Mouse (Mus musculus) CH12.LX (cell line): ENCODE measurements around the gene 5430427O19Rik. TPM values are rescaled to one million over a fixed set of nuclear protein-coding genes. Genes with fewer than 3 reads are reported as not detected.
A peak's percentile ranks its signal among the peaks of the same experiment; 100 is the strongest.

Experiments used
- DNase-seq: peaks from one replicate; pipeline ENCODE4 v3.0.0-alpha.2; 2013; ENCODE audit errors: extremely low read depth
- H3K27ac ChIP-seq: 2 replicates; pipeline ENCODE4 v1.5.1; 2012; ENCODE audit warnings: low read depth, mild to moderate bottlenecking, control low read depth, moderate library complexity; ENCODE audit not compliant: insufficient read depth
- H3K27me3 ChIP-seq: replicated peaks from 2 replicates; pipeline ENCODE3; 2012; ENCODE audit warnings: inconsistent platforms
- H3K36me3 ChIP-seq, 2 experiments: replicated peaks in 1 of 2; 2 replicates each; pipeline versions ENCODE3 to v1.6.1; 2012; ENCODE audit warnings: inconsistent platforms in 1 of 2, low read length in 1 of 2, mild to moderate bottlenecking in 1 of 2, mixed read lengths in 1 of 2, moderate library complexity in 1 of 2; ENCODE audit not compliant: control insufficient read depth in 1 of 2, insufficient read depth in 1 of 2
- H3K4me1 ChIP-seq, 2 experiments: 2 replicates each; pipeline ENCODE4 v1.6.1; 2012; ENCODE audit warnings: inconsistent platforms in 1 of 2, moderate library complexity in 1 of 2; ENCODE audit not compliant: insufficient read depth in 2 of 2, control insufficient read depth in 1 of 2
- H3K4me2 ChIP-seq: 2 replicates; pipeline ENCODE4 v1.6.1; 2012; ENCODE audit warnings: low read depth, mild to moderate bottlenecking, control low read depth; ENCODE audit not compliant: poor library complexity, insufficient read depth, severe bottlenecking
- H3K4me3 ChIP-seq, 3 experiments: fragments of 150-350 bp in 1 of 3; sonication (generic) in 1 of 3; replicated peaks in 1 of 3; 2 replicates each; pipeline versions ENCODE3 to v1.5.1; 2011 to 2012; ENCODE audit warnings: low read depth in 2 of 3, low read length in 2 of 3, mild to moderate bottlenecking in 2 of 3, moderate library complexity in 2 of 3, control low read depth in 1 of 3, improper control_type of control experiment in 1 of 3, inconsistent platforms in 1 of 3, mixed read lengths in 1 of 3; ENCODE audit not compliant: poor library complexity in 1 of 3
- H3K79me2 ChIP-seq: replicated peaks from 2 replicates; pipeline ENCODE4 v1.6.1; 2012; ENCODE audit warnings: mild to moderate bottlenecking, moderate library complexity; ENCODE audit not compliant: control insufficient read depth, poor library complexity, insufficient read depth, severe bottlenecking; ENCODE audit errors: extremely low read depth
- H3K9ac ChIP-seq: 2 replicates; pipeline ENCODE4 v1.6.1; 2012; ENCODE audit warnings: low read depth, mild to moderate bottlenecking, control low read depth, moderate library complexity; ENCODE audit not compliant: insufficient read depth
- H3K9me3 ChIP-seq: replicated peaks from 2 replicates; pipeline ENCODE3; 2012; ENCODE audit warnings: low read length, inconsistent platforms, mixed read lengths
- CHD1 ChIP-seq: IDR thresholded peaks from 2 replicates; pipeline ENCODE4 v1.6.1; 2012; ENCODE audit warnings: low read depth, low read length, improper control_type of control experiment, inconsistent platforms
- CTCF ChIP-seq, 2 experiments: IDR thresholded peaks in 1 of 2; conservative IDR thresholded peaks in 1 of 2; 2 replicates each; pipeline ENCODE4 v1.5.1; 2011 to 2012; ENCODE audit warnings: low read depth in 2 of 2, low read length in 2 of 2, improper control_type of control experiment in 1 of 2, inconsistent platforms in 1 of 2, mild to moderate bottlenecking in 1 of 2, moderate library complexity in 1 of 2
- ELF1 ChIP-seq: IDR thresholded peaks from 2 replicates; pipeline ENCODE4 v1.6.1; 2014; ENCODE audit warnings: low read depth, mild to moderate bottlenecking, inconsistent platforms, low read length, improper control_type of control experiment
- EP300 ChIP-seq: IDR thresholded peaks from 2 replicates; pipeline ENCODE4 v1.6.1; 2011; ENCODE audit warnings: low read length, improper control_type of control experiment
- ETS1 ChIP-seq: conservative IDR thresholded peaks from 2 replicates; pipeline ENCODE4 v1.6.1; 2012; ENCODE audit warnings: low read depth, mild to moderate bottlenecking, inconsistent platforms, low read length, improper control_type of control experiment, moderate library complexity
- HCFC1 ChIP-seq: IDR thresholded peaks from 2 replicates; pipeline ENCODE4 v1.6.1; 2012; ENCODE audit warnings: low read depth, mild to moderate bottlenecking, inconsistent platforms, low read length, improper control_type of control experiment
- IRF4 ChIP-seq: IDR thresholded peaks from 2 replicates; pipeline ENCODE4 v1.6.1; 2014; ENCODE audit warnings: low read depth, mild to moderate bottlenecking, inconsistent platforms, low read length, improper control_type of control experiment
- KAT2A ChIP-seq: IDR thresholded peaks from 2 replicates; pipeline ENCODE4 v1.6.1; 2012; ENCODE audit warnings: low read length, improper control_type of control experiment, inconsistent platforms; ENCODE audit not compliant: insufficient replicate concordance
- MAZ ChIP-seq: IDR thresholded peaks from 2 replicates; pipeline ENCODE4 v1.6.1; 2012; ENCODE audit warnings: low read depth, mild to moderate bottlenecking, inconsistent platforms, low read length, improper control_type of control experiment, moderate library complexity
- MEF2A ChIP-seq: IDR thresholded peaks from 2 replicates; pipeline ENCODE4 v1.6.1; 2014; ENCODE audit warnings: low read depth, mild to moderate bottlenecking, inconsistent platforms, low read length, improper control_type of control experiment, borderline replicate concordance
- MXI1 ChIP-seq: IDR thresholded peaks from 2 replicates; pipeline ENCODE4 v1.6.1; 2011; ENCODE audit warnings: mild to moderate bottlenecking, low read depth, low read length, improper control_type of control experiment
- MYC ChIP-seq: IDR thresholded peaks from 2 replicates; pipeline ENCODE4 v1.6.1; 2011; ENCODE audit warnings: low read depth, mild to moderate bottlenecking, improper control_type of control experiment, low read length
- NELFE ChIP-seq: IDR thresholded peaks from 2 replicates; pipeline ENCODE4 v1.6.1; 2011; ENCODE audit warnings: low read depth, low read length, improper control_type of control experiment
- NRF1 ChIP-seq: IDR thresholded peaks from 2 replicates; pipeline ENCODE4 v1.6.1; 2014; ENCODE audit warnings: low read depth, mild to moderate bottlenecking, inconsistent platforms, low read length, improper control_type of control experiment, moderate library complexity
- PAX5 ChIP-seq: IDR thresholded peaks from 2 replicates; pipeline ENCODE4 v1.6.1; 2012; ENCODE audit warnings: low read length, inconsistent platforms, mixed read lengths
- POLR2A ChIP-seq: IDR thresholded peaks from 2 replicates; pipeline ENCODE4 v1.6.1; 2011; ENCODE audit warnings: low read depth, mild to moderate bottlenecking, improper control_type of control experiment, low read length
- RCOR1 ChIP-seq: conservative IDR thresholded peaks from 2 replicates; pipeline ENCODE4 v1.6.1; 2012; ENCODE audit warnings: low read depth, mild to moderate bottlenecking, inconsistent platforms, low read length, improper control_type of control experiment
- SIN3A ChIP-seq: IDR thresholded peaks from 2 replicates; pipeline ENCODE4 v1.6.1; 2012; ENCODE audit warnings: low read length, improper control_type of control experiment, inconsistent platforms
- TBP ChIP-seq: conservative IDR thresholded peaks from 2 replicates; pipeline ENCODE4 v1.6.1; 2011; ENCODE audit warnings: low read depth, low read length, improper control_type of control experiment
- UBTF ChIP-seq: IDR thresholded peaks from 2 replicates; pipeline ENCODE4 v1.6.1; 2012; ENCODE audit warnings: low read depth, mild to moderate bottlenecking, inconsistent platforms, low read length, improper control_type of control experiment, moderate library complexity
- USF2 ChIP-seq: conservative IDR thresholded peaks from 2 replicates; pipeline ENCODE4 v1.6.1; 2011; ENCODE audit warnings: low read depth, low read length, improper control_type of control experiment
- ZC3H11A ChIP-seq: IDR thresholded peaks from 2 replicates; pipeline ENCODE4 v1.6.1; 2012; ENCODE audit warnings: low read depth, mild to moderate bottlenecking, inconsistent platforms, low read length, improper control_type of control experiment
- ZKSCAN1 ChIP-seq: IDR thresholded peaks from 2 replicates; pipeline ENCODE4 v1.6.1; 2012; ENCODE audit warnings: low read depth, inconsistent platforms, low read length, improper control_type of control experiment, borderline replicate concordance
- ZNF384 ChIP-seq: IDR thresholded peaks from 2 replicates; pipeline ENCODE4 v1.6.1; 2012; ENCODE audit warnings: low read depth, low read length, improper control_type of control experiment, inconsistent platforms
- dilution Hi-C: fragments of 300-500 bp; cut with MboI; formaldehyde crosslinking; loops from 2 replicates; pipeline ENCODE4 v1.14.3; 2020; ENCODE audit warnings: low sequenced_read_pairs; ENCODE audit not compliant: extremely low pct_unique_long_range_greater_than_20kb, extremely low pct_ligation_motif_present
- in situ Hi-C: fragments of 300-500 bp; cut with MboI; formaldehyde crosslinking; loops from 3 replicates; pipeline ENCODE4 v1.14.3; 2019; ENCODE audit warnings: low sequenced_read_pairs, low pct_ligation_motif_present, low pct_unique_long_range_greater_than_20kb, mixed read lengths
- polyA plus RNA-seq: library from polyadenylated mRNA; unstranded; fragments of >175 nt; gene quantifications from 2 replicates; pipeline ENCODE4 v1.2.1, GENCODE M21; 2012; ENCODE audit warnings: low read depth; ENCODE audit not compliant: insufficient read length
- total RNA-seq, 2 experiments: library from RNA; depleted of rRNA; stranded (reverse); fragments of 300-350 nt in 1 of 2; fragments of >200 nt in 1 of 2; gene quantifications; 2 replicates each; pipeline ENCODE4 v1.2.3; 2012 to 2014

5430427O19Rik gene
- total and polyA plus RNA-seq, 3 experiments: 8.3 to 30.7 (median 14.1) TPM

DNA sequence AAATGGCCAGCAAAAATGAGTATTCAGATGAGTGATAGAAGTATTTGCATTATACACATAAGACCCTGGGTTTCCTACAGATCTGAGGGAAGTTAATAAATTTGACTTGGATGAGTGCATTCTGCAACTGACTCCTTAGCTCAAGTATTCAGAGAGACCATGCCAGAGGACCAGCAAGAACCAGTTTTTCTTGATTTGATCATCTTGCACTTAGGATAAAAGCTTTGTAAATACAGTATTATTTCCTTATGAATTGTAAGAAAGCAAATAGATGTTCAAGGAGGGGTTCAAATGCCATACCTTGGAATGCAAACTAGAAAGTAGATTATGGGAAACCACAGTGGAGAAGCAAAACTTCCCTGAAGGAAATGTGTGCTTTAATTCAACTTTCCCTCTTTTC, 13.0 kb upstream of the 5430427O19Rik start:
- Histone ChIP-seq H3K27ac (no peak overlapping the region), H3K4me1 (no peaks in the 10 kb centered on the region), H3K9me3 (peaks cover 2% of the 10 kb centered on the region), H3K36me3 (no peaks in the 10 kb centered on the region), H3K79me2 (no peaks in the 10 kb centered on the region), H3K9ac (no peak overlapping the region)
- DNase-seq: no peak
- dilution Hi-C loops: no loop called here
- no peak for TF ChIP-seq SIN3A
- TF ChIP-seq, all 38 proteins: peak for 0
- Histone ChIP-seq H3K4me3 (no peak overlapping the region), H3K4me2 (no peak overlapping the region), H3K27me3 (no peaks in the 10 kb centered on the region)
- in situ Hi-C loops: no loop called here

DNA sequence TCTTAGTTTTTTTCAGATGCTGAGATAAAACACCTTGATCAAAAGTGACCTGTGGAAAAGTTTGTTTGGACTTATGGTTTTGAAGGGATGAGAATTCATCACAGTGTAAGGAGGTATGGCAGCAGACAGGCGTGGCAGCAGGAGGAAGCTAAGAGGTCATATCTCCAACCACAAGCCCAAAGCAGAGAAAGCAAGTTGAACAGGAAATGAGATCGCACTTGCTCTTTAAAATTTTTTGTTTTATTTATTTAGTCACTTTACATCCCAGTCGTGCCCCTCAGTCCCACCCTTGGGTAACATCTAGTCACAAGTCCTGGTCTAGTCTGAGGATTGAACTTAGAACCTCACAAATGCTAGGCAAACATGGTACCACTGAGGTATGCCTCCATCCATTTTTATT, 2.1 kb upstream of the 5430427O19Rik start:
- H3K27ac ChIP-seq: no peak overlapping the region
- H3K4me1 ChIP-seq: peaks cover 7 to 27% of the 10 kb centered on the region in 2 experiments; a peak in 3 of 4 replicates
- DNase-seq: no peak
- no peak overlapping the region for H3K4me2 ChIP-seq
- H3K9me3 ChIP-seq: no peaks in the 10 kb centered on the region
- no peaks in the 10 kb centered on the region for H3K27me3 ChIP-seq
- H3K79me2 ChIP-seq: peaks cover 21% of the 10 kb centered on the region
- no peak overlapping the region for H3K9ac ChIP-seq
- H3K4me3 ChIP-seq: no peak overlapping the region
- dilution Hi-C loops (no loop called here), in situ Hi-C loops (no loop called here)
- H3K36me3 ChIP-seq: no peaks in the 10 kb centered on the region
- TF ChIP-seq UBTF (no peak), MAZ (no peak)
- TF ChIP-seq, all 38 proteins: peak for 0

DNA sequence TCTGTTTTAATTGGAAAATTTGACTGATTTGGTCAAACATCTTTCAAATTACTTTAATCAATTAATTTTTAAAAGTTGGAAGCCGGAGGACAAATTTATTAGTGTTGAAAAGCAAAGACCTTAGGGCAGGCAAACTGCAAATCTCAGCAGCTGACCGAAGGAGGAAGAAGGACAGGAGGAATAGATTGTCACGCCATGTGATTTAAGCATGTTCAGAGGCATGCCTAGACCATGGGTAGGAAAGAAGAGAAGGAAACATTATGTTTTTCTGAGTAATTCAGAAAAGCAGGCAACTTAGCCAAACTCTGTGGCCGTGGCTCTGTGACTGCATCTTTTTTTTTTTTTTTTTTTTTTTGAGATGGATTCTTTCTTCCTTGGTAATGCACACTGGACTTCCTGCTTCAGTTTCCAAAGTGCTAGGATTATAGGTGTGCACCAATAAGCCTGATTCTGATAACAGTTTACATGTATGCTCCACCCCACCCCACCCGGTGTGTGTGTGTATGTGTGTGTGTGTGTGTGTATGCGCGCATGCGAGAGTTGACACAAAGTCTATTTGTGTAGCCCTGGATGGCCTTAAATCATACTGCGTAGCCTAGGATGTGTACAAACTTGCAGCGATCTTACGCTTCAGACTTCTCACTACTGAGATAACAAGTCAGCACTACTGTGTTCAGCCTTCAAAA, 1.4 kb downstream of the 5430427O19Rik start:
- Histone ChIP-seq H3K9me3 (no peaks in the 10 kb centered on the region), H3K9ac (peak overlapping the region; percentile 74), H3K36me3 (no peaks in the 10 kb centered on the region), H3K4me1 (peaks cover 7 to 36% of the 10 kb centered on the region in 2 experiments; a peak in 3 of 4 replicates), H3K27me3 (no peaks in the 10 kb centered on the region), H3K4me3 (peak overlapping the region; percentile 55 to 95 (median 80)), H3K27ac (peak overlapping the region; percentile 76), H3K4me2 (no peak overlapping the region; the same call in 1 of the 2 replicates), H3K79me2 (peaks cover 35% of the 10 kb centered on the region)
- DNase-seq: no peak
- dilution Hi-C loops (no loop called here), in situ Hi-C loops (loop anchor here (10.0 kb wide), 1 partner anchor 97 kb away; the partner anchor contains the start of gene Gk)
- no peak; the same call in 1 of the 2 replicates for TF ChIP-seq IRF4
- TF ChIP-seq CHD1: no peak; the same call in 1 of the 2 replicates
- no peak for TF ChIP-seq POLR2A
- peak; percentile 57; the same call in 1 of the 2 replicates for TF ChIP-seq MYC
- no peak for TF ChIP-seq CTCF (conservative IDR thresholded peaks at IDR 0.05 in 1 of 2, IDR thresholded peaks at IDR 0.05 in 1 of 2; ENCODE audit: low read depth in 2 of 2, low read length in 2 of 2)
- no peak for TF ChIP-seq PAX5
- 0 out of 2 replicates have a peak, but pooled peaks have one; percentile 36 for TF ChIP-seq NRF1
- TF ChIP-seq NELFE: 0 out of 2 replicates have a peak, but pooled peaks have one; percentile 21
- TF ChIP-seq MXI1: peak; percentile 84
- no peak for TF ChIP-seq ZC3H11A
- TF ChIP-seq KAT2A: no peak
- TF ChIP-seq MEF2A: no peak
- TF ChIP-seq USF2: no peak
- no peak for TF ChIP-seq ZKSCAN1
- peak; percentile 35; the same call in 1 of the 2 replicates for TF ChIP-seq ELF1
- TF ChIP-seq UBTF: no peak
- TF ChIP-seq HCFC1: no peak; the same call in 1 of the 2 replicates
- TF ChIP-seq RCOR1: no peak
- TF ChIP-seq ETS1: no peak
- no peak for TF ChIP-seq TBP
- 0 out of 2 replicates have a peak, but pooled peaks have one; percentile 14 for TF ChIP-seq EP300
- TF ChIP-seq ZNF384: peak; percentile 84
